22 mouse cellular contexts compared by ENCODE assay signal in genomic region chr3:105774496-105774895, GRCm38 (mm10).
"Had no signal": no experiment of that assay in that cellular context is flagged by ENCODE, and none has a peak within 500 bp of the region (broad histone marks: within the 10 kb centered on the region; RNA-seq: fewer than 3 reads in every experiment).

No protein-coding gene starts in this region.

- DNase-seq: cerebellum, adult 2 months; cerebellum, adult 8-10 months; cerebellum, adult 9-10 months; cerebellum, adult 9-11 months; cerebellum, postnatal 10 days; cerebellum, postnatal 14 days; cerebellum, postnatal 25 days; cerebellum, postnatal 36 days; embryo, embryonic 11 days; forebrain, postnatal 0 days; gastrocnemius, adult 2 months; gastrocnemius, postnatal 10 days; gastrocnemius, postnatal 14 days; gastrocnemius, postnatal 25 days; gastrocnemius, postnatal 36 days; heart, adult 11 months; heart, adult 18-20 months; heart, adult 2 months had no signal

- ATAC-seq: forebrain, embryonic 13.5 days; forebrain, embryonic 14.5 days; forebrain, embryonic 15.5 days; forebrain, embryonic 16.5 days; forebrain, postnatal 0 days had no signal
